In genomic region chr14:94522007-94522406, GRCm38 (mm10) we compare ENCODE assay signal across 30 mouse cellular contexts.
A peak's percentile ranks its signal among the peaks of the same experiment; 100 is the strongest.
DNase-seq lines count a peak whose midpoint lies in the region; ATAC-seq and TF ChIP-seq lines count a peak whose summit lies in the region.
"Had no signal": no experiment of that assay in that cellular context is flagged by ENCODE, and none has a peak within 500 bp of the region (broad histone marks: within the 10 kb centered on the region; RNA-seq: fewer than 3 reads in every experiment).

No protein-coding gene starts in this region.

- H3K9ac ChIP-seq in kidney, embryonic 15.5 days, result no peak overlapping the region
- no peak overlapping the region for H3K9ac ChIP-seq in lung, embryonic 16.5 days (ENCODE audit: low read length)
- H3K9ac ChIP-seq: embryonic facial prominence, embryonic 12.5 days; forebrain, embryonic 15.5 days; heart, embryonic 13.5 days; hindbrain, embryonic 14.5 days; limb, embryonic 15.5 days; liver, embryonic 13.5 days; neural tube, embryonic 13.5 days had no signal

- no peak overlapping the region for H3K27ac ChIP-seq in kidney, embryonic 15.5 days
- H3K27ac ChIP-seq in lung, embryonic 16.5 days (ENCODE audit: low read length), result no peak overlapping the region
- H3K27ac ChIP-seq: embryonic facial prominence, embryonic 12.5 days; forebrain, embryonic 10.5 days; forebrain, embryonic 15.5 days; heart, embryonic 13.5 days; hindbrain, embryonic 14.5 days; left cerebral cortex, adult 2 months; limb, embryonic 15.5 days; liver, embryonic 13.5 days; macrophage; neural tube, embryonic 13.5 days had no signal

- TF ChIP-seq POLR2A in brain, embryonic 14.5 days (IDR thresholded peaks at IDR 0.05; ENCODE audit: borderline replicate concordance, extremely low read depth, insufficient read depth, insufficient read length, poor library complexity, severe bottlenecking), result no peak

- H3K9me3 ChIP-seq in kidney, embryonic 15.5 days (replicated peaks), result no peaks in the 10 kb centered on the region
- no peaks in the 10 kb centered on the region for H3K9me3 ChIP-seq in lung, embryonic 16.5 days (ENCODE audit: control insufficient read depth, low read length)
- H3K9me3 ChIP-seq: embryonic facial prominence, embryonic 12.5 days; forebrain, embryonic 10.5 days; forebrain, embryonic 15.5 days; heart, embryonic 13.5 days; limb, embryonic 15.5 days; liver, embryonic 13.5 days; neural tube, embryonic 13.5 days had no signal

- H3K4me2 ChIP-seq in kidney, embryonic 15.5 days, result no peak overlapping the region
- no peak overlapping the region for H3K4me2 ChIP-seq in lung, embryonic 16.5 days (ENCODE audit: low read depth, low read length)
- H3K4me2 ChIP-seq: embryonic facial prominence, embryonic 12.5 days; forebrain, embryonic 15.5 days; heart, embryonic 13.5 days; hindbrain, embryonic 14.5 days; limb, embryonic 15.5 days; liver, embryonic 13.5 days; neural tube, embryonic 13.5 days had no signal

- 0 out of 2 replicates have a peak, but pooled peaks cover 3% of the 10 kb centered on the region for H3K4me1 ChIP-seq in kidney, embryonic 15.5 days
- 0 out of 2 replicates have a peak, but pooled peaks cover 3% of the 10 kb centered on the region for H3K4me1 ChIP-seq in lung, embryonic 16.5 days (replicated peaks; ENCODE audit: control insufficient read depth, insufficient read depth, low read length)
- H3K4me1 ChIP-seq: embryonic facial prominence, embryonic 12.5 days; forebrain, embryonic 15.5 days; heart, embryonic 13.5 days; limb, embryonic 15.5 days; liver, embryonic 13.5 days had no signal

- no peaks in the 10 kb centered on the region for H3K36me3 ChIP-seq in kidney, embryonic 15.5 days
- H3K36me3 ChIP-seq in lung, embryonic 16.5 days (ENCODE audit: control insufficient read depth, insufficient read depth, low read length), result no peaks in the 10 kb centered on the region
- H3K36me3 ChIP-seq: embryonic facial prominence, embryonic 12.5 days; forebrain, embryonic 10.5 days; forebrain, embryonic 15.5 days; heart, embryonic 13.5 days; limb, embryonic 15.5 days; liver, embryonic 13.5 days; neural tube, embryonic 13.5 days had no signal

- TF ChIP-seq CTCF in brain, embryonic 14.5 days (IDR thresholded peaks at IDR 0.05; ENCODE audit: borderline replicate concordance, extremely low read depth, insufficient read depth, insufficient read length), result no peak

- peak; percentile 49; the same call in 1 of the 2 replicates for ATAC-seq in kidney, embryonic 15.5 days (replicated peaks; ENCODE audit: low FRiP score)
- peak; percentile 60 for ATAC-seq in lung, embryonic 16.5 days (ENCODE audit: low read depth)
- no peak for ATAC-seq in activated CD4-positive, CD25-positive, alpha-beta regulatory T cell, adult 4 months
- ATAC-seq: CD4-positive, CD25-positive, alpha-beta regulatory T cell, adult 4 months; forebrain, embryonic 15.5 days; inflammation-experienced regulatory T-cells, adult 6 months had no signal

- no peak for DNase-seq in kidney, postnatal 36 days
- DNase-seq in lung, postnatal 4 days, result no peak
- DNase-seq in brain, embryonic 14.5 days (ENCODE audit: low read depth), result peak; percentile 29
- DNase-seq in hindlimb bud, embryonic 11.5 days (ENCODE audit: extremely low spot score, low read depth, low spot score), result peak; percentile 24
- DNase-seq: adrenal gland, postnatal 25 days; cerebellum, adult 2 months; cerebellum, postnatal 14 days; gastrocnemius, postnatal 10 days; heart, postnatal 10 days; kidney, adult 11 months; kidney, postnatal 14 days; liver, embryonic 13.5 days; lung, adult 18-20 months; right cerebral cortex, postnatal 4 days; thymus, adult 2 months; thymus, postnatal 36 days had no signal

- WGBS in kidney, embryonic 15.5 days, result 25% methylated on average over 2 of the region's 2 CpGs
- WGBS in lung, embryonic 16.5 days, result 24% methylated on average over 2 of the region's 2 CpGs

- H3K4me3 ChIP-seq in kidney, embryonic 15.5 days (replicated peaks), result no peak overlapping the region
- H3K4me3 ChIP-seq in lung, embryonic 16.5 days (ENCODE audit: low read length), result no peak overlapping the region
- H3K4me3 ChIP-seq: embryonic facial prominence, embryonic 12.5 days; forebrain, embryonic 10.5 days; forebrain, embryonic 15.5 days; heart, embryonic 13.5 days; left cerebral cortex, adult 2 months; limb, embryonic 15.5 days; liver, embryonic 13.5 days; neural tube, embryonic 13.5 days had no signal

- no peaks in the 10 kb centered on the region for H3K27me3 ChIP-seq in kidney, embryonic 15.5 days
- no peaks in the 10 kb centered on the region for H3K27me3 ChIP-seq in lung, embryonic 16.5 days (ENCODE audit: control insufficient read depth, insufficient read depth, low read depth, low read length)
- H3K27me3 ChIP-seq: embryonic facial prominence, embryonic 12.5 days; forebrain, embryonic 15.5 days; heart, embryonic 13.5 days; limb, embryonic 15.5 days; liver, embryonic 13.5 days; neural tube, embryonic 13.5 days had no signal

Comparison
In these comparisons a context has a peak if more than half of its experiments do, and no peak if none do; other contexts are left out.
1. DNase-seq: peak in brain, embryonic 14.5 days (single experiment) and hindlimb bud, embryonic 11.5 days (single experiment); none in kidney, postnatal 36 days (0 of 2) and lung, postnatal 4 days (0 of 2).